Mouse (Mus musculus) liver, adult 2 months (tissue): ENCODE data around the gene Sept10.

Experiments
- CTCF ChIP-seq: fragments of 200-500 bp; IDR thresholded peaks from 2 replicates; pipeline ENCODE4 v1.5.1; 2011; ENCODE audit warnings: low read depth, low read length, control low read depth
- POLR2A ChIP-seq: fragments of 200-500 bp; IDR thresholded peaks from 2 replicates; pipeline ENCODE4 v1.6.1; 2011; ENCODE audit warnings: low read length, control low read depth; ENCODE audit not compliant: insufficient read depth; ENCODE audit errors: extremely low read depth

- TF ChIP-seq POLR2A (no peak), CTCF (no peak)
Observed at GRCm38 (mm10) chr10:59117555-59117954, 104.1 kb downstream of the Sept10 start.
